Mouse (Mus musculus): ENCODE data around the gene Pax5.

- TF ChIP-seq CTCF (IDR thresholded peaks at IDR 0.05; ENCODE audit: low read depth) (no peak), EP300 (optimal IDR thresholded peaks at IDR 0.05) (no peak)
Measured at GRCm38 (mm10) chr4:44641831-44642587, 68.3 kb downstream of the Pax5 start.
